Mouse (Mus musculus) MEL (cell line): ENCODE results near the gene Acsl5. TPM values are rescaled to one million over a fixed set of nuclear protein-coding genes. Genes with fewer than 3 reads are reported as not detected.

ENCODE experiments used
- DNase-seq: peaks from one replicate; pipeline ENCODE4 v3.0.0; 2011; ENCODE audit warnings: low read depth, low spot score
- H3K27ac ChIP-seq: 2 replicates; pipeline ENCODE4 v1.5.1; 2012; ENCODE audit warnings: low read depth, mild to moderate bottlenecking, control low read depth, low read length, moderate library complexity; ENCODE audit not compliant: control insufficient read depth
- H3K27me3 ChIP-seq, 2 experiments: fragments of 150-350 bp in 1 of 2; sonication (generic) in 1 of 2; 2 replicates each; pipeline ENCODE4 v1.6.1; 2012; ENCODE audit warnings: low read length in 2 of 2, mild to moderate bottlenecking in 2 of 2, improper control_type of control experiment in 1 of 2, moderate library complexity in 1 of 2; ENCODE audit not compliant: insufficient read depth in 2 of 2, control insufficient read depth in 1 of 2
- H3K36me3 ChIP-seq, 2 experiments: 2 replicates each; pipeline ENCODE4 v1.6.1; 2012 to 2014; ENCODE audit warnings: low read length in 2 of 2, improper control_type of control experiment in 1 of 2, inconsistent platforms in 1 of 2, mild to moderate bottlenecking in 1 of 2; ENCODE audit not compliant: insufficient read depth in 2 of 2, control insufficient read depth in 1 of 2
- H3K4me1 ChIP-seq, 2 experiments: fragments of 150-350 bp in 1 of 2; sonication (generic) in 1 of 2; 2 replicates each; pipeline ENCODE4 v1.6.1; 2012; ENCODE audit warnings: low read length in 2 of 2, improper control_type of control experiment in 1 of 2, mild to moderate bottlenecking in 1 of 2; ENCODE audit not compliant: insufficient read depth in 2 of 2, control insufficient read depth in 1 of 2
- H3K4me3 ChIP-seq, 2 experiments: fragments of 150-350 bp in 1 of 2; sonication (generic) in 1 of 2; 2 replicates each; pipeline ENCODE4 v1.5.1; 2012; ENCODE audit warnings: low read depth in 2 of 2, low read length in 2 of 2, mild to moderate bottlenecking in 2 of 2, moderate library complexity in 2 of 2, control low read depth in 1 of 2, improper control_type of control experiment in 1 of 2; ENCODE audit not compliant: control insufficient read depth in 1 of 2, insufficient read depth in 1 of 2
- H3K79me2 ChIP-seq: 2 replicates; pipeline ENCODE4 v1.6.1; 2012; ENCODE audit warnings: mild to moderate bottlenecking, low read length, moderate library complexity; ENCODE audit not compliant: control insufficient read depth, poor library complexity, insufficient read depth
- H3K9ac ChIP-seq: 2 replicates; pipeline ENCODE4 v1.6.1; 2012; ENCODE audit warnings: low read depth, mild to moderate bottlenecking, control low read depth, low read length, moderate library complexity; ENCODE audit not compliant: control insufficient read depth, poor library complexity, severe bottlenecking
- H3K9me3 ChIP-seq: fragments of 150-350 bp; sonication (generic); replicated peaks from 2 replicates; pipeline ENCODE4 v1.6.1; 2012; ENCODE audit warnings: mild to moderate bottlenecking, low read length, improper control_type of control experiment, moderate library complexity; ENCODE audit not compliant: insufficient read depth
- CHD1 ChIP-seq: IDR thresholded peaks from 2 replicates; pipeline ENCODE4 v1.6.1; 2012; ENCODE audit warnings: low read depth, mild to moderate bottlenecking, inconsistent platforms, low read length, improper control_type of control experiment
- CHD2 ChIP-seq: IDR thresholded peaks from 2 replicates; pipeline ENCODE4 v1.6.1; 2011; ENCODE audit warnings: low read length, improper control_type of control experiment
- CTCF ChIP-seq, 3 experiments: IDR thresholded peaks in 2 of 3; conservative IDR thresholded peaks in 1 of 3; 2 replicates each; pipeline ENCODE4 v1.5.1; 2011 to 2012; ENCODE audit warnings: low read length in 3 of 3, low read depth in 2 of 3, mild to moderate bottlenecking in 2 of 3, improper control_type of control experiment in 1 of 3, inconsistent platforms in 1 of 3, mixed read lengths in 1 of 3, moderate library complexity in 1 of 3; ENCODE audit not compliant: control insufficient read depth in 1 of 3, insufficient read depth in 1 of 3, poor library complexity in 1 of 3, severe bottlenecking in 1 of 3
- EP300 ChIP-seq, 2 experiments: IDR thresholded peaks; 2 replicates each; pipeline ENCODE4 v1.6.1; 2011; ENCODE audit warnings: improper control_type of control experiment in 2 of 2, low read length in 2 of 2, low read depth in 1 of 2, mild to moderate bottlenecking in 1 of 2
- ETS1 ChIP-seq: IDR thresholded peaks from 2 replicates; pipeline ENCODE4 v1.6.1; 2012; ENCODE audit warnings: low read depth, mild to moderate bottlenecking, inconsistent platforms, low read length, improper control_type of control experiment, moderate library complexity
- GABPA ChIP-seq: IDR thresholded peaks from 2 replicates; pipeline ENCODE4 v1.6.1; 2012; ENCODE audit warnings: low read depth, mild to moderate bottlenecking, inconsistent platforms, low read length, improper control_type of control experiment, moderate library complexity
- GATA1 ChIP-seq: IDR thresholded peaks from 2 replicates; pipeline ENCODE4 v1.6.1; 2011; ENCODE audit warnings: low read depth, low read length, improper control_type of control experiment
- MAZ ChIP-seq: IDR thresholded peaks from 2 replicates; pipeline ENCODE4 v1.6.1; 2012; ENCODE audit warnings: low read depth, mild to moderate bottlenecking, inconsistent platforms, low read length, improper control_type of control experiment
- MEF2A ChIP-seq: IDR thresholded peaks from 2 replicates; pipeline ENCODE4 v1.6.1; 2014; ENCODE audit warnings: low read depth, mild to moderate bottlenecking, inconsistent platforms, low read length, improper control_type of control experiment; ENCODE audit not compliant: poor library complexity, insufficient replicate concordance, severe bottlenecking; ENCODE audit errors: extremely low read depth
- MYB ChIP-seq: IDR thresholded peaks from 2 replicates; pipeline ENCODE4 v1.6.1; 2011; ENCODE audit warnings: mild to moderate bottlenecking, low read depth, low read length, improper control_type of control experiment
- MYC ChIP-seq: IDR thresholded peaks from 2 replicates; pipeline ENCODE4 v1.6.1; 2011; ENCODE audit warnings: low read depth, mild to moderate bottlenecking, low read length, improper control_type of control experiment, moderate library complexity
- RCOR1 ChIP-seq: IDR thresholded peaks from 2 replicates; pipeline ENCODE4 v1.6.1; 2012; ENCODE audit warnings: low read depth, mild to moderate bottlenecking, inconsistent platforms, low read length, improper control_type of control experiment
- SIN3A ChIP-seq: IDR thresholded peaks from 2 replicates; pipeline ENCODE4 v1.6.1; 2012; ENCODE audit warnings: low read length, improper control_type of control experiment, inconsistent platforms
- TCF12 ChIP-seq: IDR thresholded peaks from 2 replicates; pipeline ENCODE4 v1.6.1; 2014; ENCODE audit warnings: low read depth, mild to moderate bottlenecking, inconsistent platforms, low read length, improper control_type of control experiment, moderate library complexity
- UBTF ChIP-seq: IDR thresholded peaks from 2 replicates; pipeline ENCODE4 v1.6.1; 2012; ENCODE audit warnings: low read depth, mild to moderate bottlenecking, inconsistent platforms, low read length, improper control_type of control experiment, moderate library complexity, borderline replicate concordance; ENCODE audit not compliant: insufficient read depth
- USF1 ChIP-seq: IDR thresholded peaks from 2 replicates; pipeline ENCODE4 v1.6.1; 2014; ENCODE audit warnings: low read depth, mild to moderate bottlenecking, inconsistent platforms, low read length, improper control_type of control experiment, moderate library complexity
- USF2 ChIP-seq, 2 experiments: IDR thresholded peaks; 2 replicates each; pipeline ENCODE4 v1.6.1; 2011 to 2012; ENCODE audit warnings: improper control_type of control experiment in 2 of 2, low read length in 2 of 2, borderline replicate concordance in 1 of 2, inconsistent platforms in 1 of 2, low read depth in 1 of 2, mild to moderate bottlenecking in 1 of 2; ENCODE audit not compliant: insufficient read depth in 1 of 2
- ZKSCAN1 ChIP-seq: IDR thresholded peaks from 2 replicates; pipeline ENCODE4 v1.6.1; 2012; ENCODE audit warnings: low read depth, mild to moderate bottlenecking, inconsistent platforms, low read length, improper control_type of control experiment, moderate library complexity
- polyA plus RNA-seq, 2 experiments: library from polyadenylated mRNA; stranded (reverse) in 1 of 2; unstranded in 1 of 2; fragments of >175 nt in 1 of 2; fragments of >200 nt in 1 of 2; gene quantifications; 2 replicates each; pipeline versions ENCODE4 v1.2.1 to v1.2.4; 2012; ENCODE audit warnings: low replicate concordance in 2 of 2, low read depth in 1 of 2; ENCODE audit not compliant: insufficient read length in 2 of 2, insufficient read depth in 1 of 2, missing spikeins in 1 of 2
- total RNA-seq: library from RNA; depleted of rRNA; stranded (reverse); fragments of 300-350 nt; gene quantifications from 2 replicates; pipeline ENCODE4 v1.2.3, GENCODE M21; 2012

Gene Acsl5
- total and polyA plus RNA-seq, 3 experiments, result 223 to 318 TPM; not detected in 1

- TF ChIP-seq CHD2 (peak; percentile 50), MYB (peak; percentile 100)
Observed at GRCm38 (mm10) chr19:55273340-55273739, 21.6 kb downstream of the Acsl5 start (continued).

GRCm38 (mm10) chr19:55276100-55276499, 24.4 kb downstream of the Acsl5 start:
- H3K36me3 ChIP-seq, result peaks cover 51 to 57% of the 10 kb centered on the region in 2 experiments
- H3K27me3 ChIP-seq, result no peaks in the 10 kb centered on the region
- peaks cover 42 to 46% of the 10 kb centered on the region in 2 experiments for H3K4me1 ChIP-seq
- DNase-seq, result peak; percentile 47
- H3K79me2 ChIP-seq, result no peaks in the 10 kb centered on the region
- H3K9me3 ChIP-seq, result no peaks in the 10 kb centered on the region
- H3K4me3 ChIP-seq, result no peak overlapping the region
- H3K9ac ChIP-seq, result no peak overlapping the region; the same call in 1 of the 2 replicates
- no peak for TF ChIP-seq MEF2A
- TF ChIP-seq USF1, result no peak
- TF ChIP-seq EP300 (IDR thresholded peaks at IDR 0.05; ENCODE audit: low read depth in 1 of 2, low read length in 2 of 2), result peak; percentile 74 to 75; a peak in 3 of 4 replicates
- TF ChIP-seq CTCF (IDR thresholded peaks at IDR 0.05 in 2 of 3, conservative IDR thresholded peaks at IDR 0.05 in 1 of 3; ENCODE audit: control insufficient read depth in 1 of 3, insufficient read depth in 1 of 3, low read depth in 2 of 3, low read length in 3 of 3, poor library complexity in 1 of 3, severe bottlenecking in 1 of 3), result no peak
- 0 out of 2 replicates have a peak, but pooled peaks have one; percentile 37 for TF ChIP-seq SIN3A
- 0 out of 2 replicates have a peak, but pooled peaks have one; percentile 22 for TF ChIP-seq MAZ
- no peak for TF ChIP-seq CHD2
- peak; percentile 58; the same call in 1 of the 2 replicates for TF ChIP-seq RCOR1
- TF ChIP-seq TCF12, result peak; percentile 56; the same call in 1 of the 2 replicates
- no peak for TF ChIP-seq GABPA
- TF ChIP-seq CHD1, result no peak
- peak; percentile 87 for TF ChIP-seq GATA1
- no peak for TF ChIP-seq UBTF
- peak; percentile 66 for TF ChIP-seq ETS1
- TF ChIP-seq, all 39 proteins: peak for 7
- peak overlapping the region; percentile 70 for H3K27ac ChIP-seq

GRCm38 (mm10) chr19:55276770-55277169, 25.0 kb downstream of the Acsl5 start:
- Histone ChIP-seq H3K9ac (no peak overlapping the region), H3K27me3 (no peaks in the 10 kb centered on the region), H3K27ac (no peak overlapping the region), H3K9me3 (no peaks in the 10 kb centered on the region), H3K4me3 (no peak overlapping the region), H3K36me3 (peaks cover 51 to 58% of the 10 kb centered on the region in 2 experiments), H3K4me1 (peaks cover 37 to 41% of the 10 kb centered on the region in 2 experiments), H3K79me2 (no peaks in the 10 kb centered on the region)
- DNase-seq, result no peak
- no peak for TF ChIP-seq ZKSCAN1
- TF ChIP-seq MYC, result no peak
- no peak for TF ChIP-seq USF2 (IDR thresholded peaks at IDR 0.05; ENCODE audit: borderline replicate concordance in 1 of 2, insufficient read depth in 1 of 2, low read depth in 1 of 2, low read length in 2 of 2)
- TF ChIP-seq EP300 (IDR thresholded peaks at IDR 0.05; ENCODE audit: low read depth in 1 of 2, low read length in 2 of 2), result no peak
- 0 out of 2 replicates have a peak, but pooled peaks have one; percentile 23 for TF ChIP-seq CHD1
